Mouse (Mus musculus): ENCODE measurements around the gene Samd1. TPM values are rescaled to one million over a fixed set of nuclear protein-coding genes. Genes with fewer than 3 reads are reported as not detected.

Gene Samd1
- polyA plus RNA-seq, 1 experiment from 2014 or later, result 17.3 TPM

- TF ChIP-seq CTCF (IDR thresholded peaks at IDR 0.05; ENCODE audit: low read depth), result no peak
- WGBS, result 90% methylated on average over 7 of the region's 7 CpGs
- no peak overlapping the region for H3K4me3 ChIP-seq (ENCODE audit: low read depth, low read length)
Observed at GRCm38 (mm10) chr8:83967701-83968100, 29.8 kb upstream of the Samd1 start.

GRCm38 (mm10) chr8:83971121-83971520 lies 26.4 kb upstream of the Samd1 start:
- no peak for TF ChIP-seq CTCF (IDR thresholded peaks at IDR 0.05; ENCODE audit: low read depth)
- no peaks in the 10 kb centered on the region for H3K4me1 ChIP-seq (ENCODE audit: insufficient read depth)
- H3K9ac ChIP-seq, result no peak overlapping the region
- no peaks in the 10 kb centered on the region for H3K9me3 ChIP-seq (ENCODE audit: low read depth, low read length)
- H3K4me3 ChIP-seq (ENCODE audit: low read depth, low read length), result no peak overlapping the region
- no peaks in the 10 kb centered on the region for H3K27me3 ChIP-seq (ENCODE audit: insufficient read depth, low read length)
- H3K4me2 ChIP-seq, result no peak overlapping the region
- no peak overlapping the region for H3K27ac ChIP-seq (ENCODE audit: low read depth)
- DNase-seq, result no peak
- ATAC-seq (ENCODE audit: insufficient read depth), result no peak
- WGBS, result 90% methylated on average over 4 of the region's 4 CpGs
- peaks cover 27% of the 10 kb centered on the region for H3K36me3 ChIP-seq (ENCODE audit: insufficient read depth)

More at GRCm38 (mm10) chr8:83967701-83968100, 29.8 kb upstream of the Samd1 start:
- Histone ChIP-seq H3K27ac (ENCODE audit: low read depth) (no peak overlapping the region), H3K4me2 (no peak overlapping the region), H3K36me3 (ENCODE audit: insufficient read depth) (peaks cover 36% of the 10 kb centered on the region), H3K9me3 (ENCODE audit: low read depth, low read length) (no peaks in the 10 kb centered on the region), H3K9ac (no peak overlapping the region), H3K4me1 (ENCODE audit: insufficient read depth) (no peaks in the 10 kb centered on the region), H3K27me3 (ENCODE audit: insufficient read depth, low read length) (no peaks in the 10 kb centered on the region)
- no peak for ATAC-seq (ENCODE audit: insufficient read depth)
- DNase-seq, result no peak

- H3K27ac ChIP-seq (ENCODE audit: low read depth), result no peak overlapping the region
- DNase-seq (no peak), ATAC-seq (ENCODE audit: insufficient read depth) (no peak)
- H3K4me1 ChIP-seq (ENCODE audit: insufficient read depth), result no peaks in the 10 kb centered on the region
- no peaks in the 10 kb centered on the region for H3K27me3 ChIP-seq (ENCODE audit: insufficient read depth, low read length)
- 75% methylated on average over 6 of the region's 6 CpGs for WGBS
- H3K36me3 ChIP-seq (ENCODE audit: insufficient read depth), result peaks cover 27% of the 10 kb centered on the region
- peak overlapping the region; percentile 97 for H3K4me3 ChIP-seq (ENCODE audit: low read depth, low read length)
- H3K9ac ChIP-seq, result no peak overlapping the region
- no peak for TF ChIP-seq CTCF (IDR thresholded peaks at IDR 0.05; ENCODE audit: low read depth)
- peak overlapping the region; percentile 88 for H3K4me2 ChIP-seq
- no peaks in the 10 kb centered on the region for H3K9me3 ChIP-seq (ENCODE audit: low read depth, low read length)
Observed at GRCm38 (mm10) chr8:83971661-83972060, 25.8 kb upstream of the Samd1 start.

- DNase-seq, result peak; percentile 99
- no peaks in the 10 kb centered on the region for H3K9me3 ChIP-seq (ENCODE audit: low read depth, low read length)
- peak; percentile 100 for ATAC-seq (ENCODE audit: insufficient read depth)
- WGBS, result under 1% methylated on average over 81 of the region's 94 CpGs
- H3K4me3 ChIP-seq (ENCODE audit: low read depth, low read length), result peak within 1 kb of the TSS; percentile 97
- no peaks in the 10 kb centered on the region for H3K27me3 ChIP-seq (ENCODE audit: insufficient read depth, low read length)
- peaks cover 25% of the 10 kb centered on the region for H3K36me3 ChIP-seq (ENCODE audit: insufficient read depth)
- peak within 1 kb of the TSS; percentile 88 for H3K4me2 ChIP-seq
- peaks cover 4% of the 10 kb centered on the region; the same call in 1 of the 2 replicates for H3K4me1 ChIP-seq (ENCODE audit: insufficient read depth)
- peak within 1 kb of the TSS; percentile 84 for H3K9ac ChIP-seq
- no peak for TF ChIP-seq CTCF (IDR thresholded peaks at IDR 0.05; ENCODE audit: low read depth)
- peak within 1 kb of the TSS; percentile 60; the same call in 1 of the 2 replicates for H3K27ac ChIP-seq (ENCODE audit: low read depth)
Observed at GRCm38 (mm10) chr8:83972150-83973120, 25.0 kb upstream of the Samd1 start, which contains the start of gene Prkaca. Prkaca (plus strand) TSS chr8:83972993.

GRCm38 (mm10) chr8:83973161-83974031 lies 24.1 kb upstream of the Samd1 start:
- peak overlapping the region; percentile 88 for H3K4me2 ChIP-seq
- H3K36me3 ChIP-seq (ENCODE audit: insufficient read depth), result peaks cover 20% of the 10 kb centered on the region
- peak overlapping the region; percentile 84 for H3K9ac ChIP-seq
- no peak for DNase-seq
- peak overlapping the region; percentile 97 for H3K4me3 ChIP-seq (ENCODE audit: low read depth, low read length)
- WGBS, result 2% methylated on average over 35 of the region's 37 CpGs
- no peaks in the 10 kb centered on the region for H3K27me3 ChIP-seq (ENCODE audit: insufficient read depth, low read length)
- no peak for TF ChIP-seq CTCF (IDR thresholded peaks at IDR 0.05; ENCODE audit: low read depth)
- H3K9me3 ChIP-seq (ENCODE audit: low read depth, low read length), result no peaks in the 10 kb centered on the region
- ATAC-seq (ENCODE audit: insufficient read depth), result no peak; the same call in 1 of the 2 replicates
- H3K4me1 ChIP-seq (ENCODE audit: insufficient read depth), result peaks cover 9% of the 10 kb centered on the region; the same call in 1 of the 2 replicates
- peak overlapping the region; percentile 60; the same call in 1 of the 2 replicates for H3K27ac ChIP-seq (ENCODE audit: low read depth)

GRCm38 (mm10) chr8:83974521-83974920 lies 23.0 kb upstream of the Samd1 start:
- peaks cover 15% of the 10 kb centered on the region for H3K36me3 ChIP-seq (ENCODE audit: insufficient read depth)
- 60% methylated on average over 4 of the region's 4 CpGs for WGBS
- H3K4me1 ChIP-seq (ENCODE audit: insufficient read depth), result peaks cover 9% of the 10 kb centered on the region; the same call in 1 of the 2 replicates
- ATAC-seq (ENCODE audit: insufficient read depth), result no peak
- DNase-seq, result no peak
- H3K9ac ChIP-seq, result no peak overlapping the region; the same call in 1 of the 2 replicates
- no peak for TF ChIP-seq CTCF (IDR thresholded peaks at IDR 0.05; ENCODE audit: low read depth)
- no peak overlapping the region for H3K27ac ChIP-seq (ENCODE audit: low read depth)
- H3K9me3 ChIP-seq (ENCODE audit: low read depth, low read length), result no peaks in the 10 kb centered on the region
- peak overlapping the region; percentile 97; the same call in 1 of the 2 replicates for H3K4me3 ChIP-seq (ENCODE audit: low read depth, low read length)
- no peaks in the 10 kb centered on the region for H3K27me3 ChIP-seq (ENCODE audit: insufficient read depth, low read length)
- H3K4me2 ChIP-seq, result peak overlapping the region; percentile 88

Measured in lung, embryonic 14.5 days (tissue).